Mouse (Mus musculus) colon, adult 2 months (tissue): ENCODE data around the gene Shox2. TPM values are rescaled to one million over a fixed set of nuclear protein-coding genes. Genes with fewer than 3 reads are reported as not detected.

Experiments
- polyA plus RNA-seq: library from polyadenylated mRNA; depleted of rRNA; stranded (reverse); fragments of >200 nt; gene quantifications from 2 replicates; pipeline ENCODE4 v1.2.3, GENCODE M21; 2012; rRNA removed

The Shox2 gene
- polyA plus RNA-seq: 0.21 TPM in 1 of 2 replicates, not detected in the other

DNA sequence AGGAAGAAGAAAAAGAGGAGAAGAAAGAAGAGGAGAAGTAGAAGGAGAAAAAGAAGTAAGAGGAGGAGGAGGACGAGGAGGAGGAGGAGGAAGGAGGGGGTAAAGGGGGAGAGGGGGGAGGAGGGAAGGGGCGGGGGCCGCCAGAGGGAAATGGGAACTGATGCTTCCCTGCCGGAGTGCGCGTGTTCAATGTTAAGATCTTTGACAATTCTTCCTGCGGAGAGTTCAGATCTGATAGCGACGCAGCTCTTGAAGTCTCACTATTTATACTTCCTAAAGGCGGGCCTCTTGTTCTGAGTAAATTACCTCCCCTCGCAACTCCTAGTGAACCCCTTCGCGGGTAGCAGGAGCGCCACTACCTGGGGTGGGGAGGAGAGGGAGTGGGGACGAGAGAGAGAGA is at the start of gene Shox2:
Shox2 (minus strand) TSS at position 66 of the 400 bp plus-strand sequence.

DNA sequence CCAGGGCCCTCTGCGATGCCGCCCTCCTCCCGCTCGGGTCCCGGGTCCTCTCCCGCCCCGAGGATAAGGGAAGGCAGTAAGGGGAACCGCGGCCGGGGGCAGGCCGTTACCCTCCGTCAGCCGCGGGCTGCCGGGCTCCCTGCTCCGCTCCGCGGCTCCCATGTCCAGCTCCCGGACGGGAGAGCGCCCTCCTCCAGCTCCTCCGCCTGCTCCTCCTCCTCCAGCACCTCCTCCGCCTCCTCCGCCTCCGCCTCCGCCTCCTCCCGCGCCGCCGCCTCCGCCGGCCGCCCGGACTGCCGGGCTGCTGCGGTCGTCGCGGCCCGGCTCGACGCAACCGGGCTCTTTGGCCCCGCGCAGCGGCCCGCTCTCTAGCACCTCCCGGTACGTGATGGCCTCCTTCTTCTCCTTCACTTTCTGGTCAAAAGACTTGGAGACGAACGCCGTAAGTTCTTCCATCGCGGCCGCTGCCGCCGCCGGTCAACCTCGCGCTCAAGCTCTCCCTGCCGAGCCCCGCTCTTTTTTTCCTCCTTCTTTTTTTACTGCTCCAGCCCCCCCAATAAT is 390 bp downstream of the Shox2 start, which contains the start of gene Rsrc1:
Rsrc1 (plus strand) TSS at position 290 of the 561 bp plus-strand sequence.

Other genes with a start within 250 kb of the Shox2 start
- gene Rsrc1, start 381 bp downstream of the Shox2 start, polyA plus RNA-seq: 1.9 and 2.0 TPM in 2 replicates